Mouse (Mus musculus) CH12.LX (cell line): ENCODE results near the gene Smc4. TPM values are rescaled to one million over a fixed set of nuclear protein-coding genes. Genes with fewer than 3 reads are reported as not detected.

Experiments used
- DNase-seq: peaks from one replicate; pipeline ENCODE4 v3.0.0-alpha.2; 2013; ENCODE audit errors: extremely low read depth
- H3K27ac ChIP-seq: 2 replicates; pipeline ENCODE4 v1.5.1; 2012; ENCODE audit warnings: low read depth, mild to moderate bottlenecking, control low read depth, moderate library complexity; ENCODE audit not compliant: insufficient read depth
- H3K27me3 ChIP-seq: replicated peaks from 2 replicates; pipeline ENCODE3; 2012; ENCODE audit warnings: inconsistent platforms
- H3K36me3 ChIP-seq, 2 experiments: replicated peaks in 1 of 2; 2 replicates each; pipeline versions ENCODE3 to v1.6.1; 2012; ENCODE audit warnings: inconsistent platforms in 1 of 2, low read length in 1 of 2, mild to moderate bottlenecking in 1 of 2, mixed read lengths in 1 of 2, moderate library complexity in 1 of 2; ENCODE audit not compliant: control insufficient read depth in 1 of 2, insufficient read depth in 1 of 2
- H3K4me1 ChIP-seq, 2 experiments: 2 replicates each; pipeline ENCODE4 v1.6.1; 2012; ENCODE audit warnings: inconsistent platforms in 1 of 2, moderate library complexity in 1 of 2; ENCODE audit not compliant: insufficient read depth in 2 of 2, control insufficient read depth in 1 of 2
- H3K4me2 ChIP-seq: 2 replicates; pipeline ENCODE4 v1.6.1; 2012; ENCODE audit warnings: low read depth, mild to moderate bottlenecking, control low read depth; ENCODE audit not compliant: poor library complexity, insufficient read depth, severe bottlenecking
- H3K4me3 ChIP-seq, 3 experiments: fragments of 150-350 bp in 1 of 3; sonication (generic) in 1 of 3; replicated peaks in 1 of 3; 2 replicates each; pipeline versions ENCODE3 to v1.5.1; 2011 to 2012; ENCODE audit warnings: low read depth in 2 of 3, low read length in 2 of 3, mild to moderate bottlenecking in 2 of 3, moderate library complexity in 2 of 3, control low read depth in 1 of 3, improper control_type of control experiment in 1 of 3, inconsistent platforms in 1 of 3, mixed read lengths in 1 of 3; ENCODE audit not compliant: poor library complexity in 1 of 3
- H3K79me2 ChIP-seq: replicated peaks from 2 replicates; pipeline ENCODE4 v1.6.1; 2012; ENCODE audit warnings: mild to moderate bottlenecking, moderate library complexity; ENCODE audit not compliant: control insufficient read depth, poor library complexity, insufficient read depth, severe bottlenecking; ENCODE audit errors: extremely low read depth
- H3K9ac ChIP-seq: 2 replicates; pipeline ENCODE4 v1.6.1; 2012; ENCODE audit warnings: low read depth, mild to moderate bottlenecking, control low read depth, moderate library complexity; ENCODE audit not compliant: insufficient read depth
- H3K9me3 ChIP-seq: replicated peaks from 2 replicates; pipeline ENCODE3; 2012; ENCODE audit warnings: low read length, inconsistent platforms, mixed read lengths
- E2F4 ChIP-seq: IDR thresholded peaks from 2 replicates; pipeline ENCODE4 v1.6.1; 2011; ENCODE audit warnings: low read depth, low read length, improper control_type of control experiment; ENCODE audit not compliant: insufficient replicate concordance
- EP300 ChIP-seq: IDR thresholded peaks from 2 replicates; pipeline ENCODE4 v1.6.1; 2011; ENCODE audit warnings: low read length, improper control_type of control experiment
- ETS1 ChIP-seq: conservative IDR thresholded peaks from 2 replicates; pipeline ENCODE4 v1.6.1; 2012; ENCODE audit warnings: low read depth, mild to moderate bottlenecking, inconsistent platforms, low read length, improper control_type of control experiment, moderate library complexity
- HCFC1 ChIP-seq: IDR thresholded peaks from 2 replicates; pipeline ENCODE4 v1.6.1; 2012; ENCODE audit warnings: low read depth, mild to moderate bottlenecking, inconsistent platforms, low read length, improper control_type of control experiment
- IRF4 ChIP-seq: IDR thresholded peaks from 2 replicates; pipeline ENCODE4 v1.6.1; 2014; ENCODE audit warnings: low read depth, mild to moderate bottlenecking, inconsistent platforms, low read length, improper control_type of control experiment
- JUN ChIP-seq: IDR thresholded peaks from 2 replicates; pipeline ENCODE4 v1.6.1; 2011; ENCODE audit warnings: low read depth, mild to moderate bottlenecking, low read length, improper control_type of control experiment, moderate library complexity; ENCODE audit not compliant: insufficient read depth
- KAT2A ChIP-seq: IDR thresholded peaks from 2 replicates; pipeline ENCODE4 v1.6.1; 2012; ENCODE audit warnings: low read length, improper control_type of control experiment, inconsistent platforms; ENCODE audit not compliant: insufficient replicate concordance
- MAX ChIP-seq: IDR thresholded peaks from 2 replicates; pipeline ENCODE4 v1.6.1; 2011; ENCODE audit warnings: low read length, improper control_type of control experiment
- MXI1 ChIP-seq: IDR thresholded peaks from 2 replicates; pipeline ENCODE4 v1.6.1; 2011; ENCODE audit warnings: mild to moderate bottlenecking, low read depth, low read length, improper control_type of control experiment
- NELFE ChIP-seq: IDR thresholded peaks from 2 replicates; pipeline ENCODE4 v1.6.1; 2011; ENCODE audit warnings: low read depth, low read length, improper control_type of control experiment
- POLR2AphosphoS2 ChIP-seq: IDR thresholded peaks from 2 replicates; pipeline ENCODE4 v1.6.1; 2011; ENCODE audit warnings: low read depth, low read length, improper control_type of control experiment
- RAD21 ChIP-seq: IDR thresholded peaks from 2 replicates; pipeline ENCODE4 v1.6.1; 2011; ENCODE audit warnings: low read depth, mild to moderate bottlenecking, low read length, improper control_type of control experiment, moderate library complexity
- SIN3A ChIP-seq: IDR thresholded peaks from 2 replicates; pipeline ENCODE4 v1.6.1; 2012; ENCODE audit warnings: low read length, improper control_type of control experiment, inconsistent platforms
- SMC3 ChIP-seq: IDR thresholded peaks from 2 replicates; pipeline ENCODE4 v1.6.1; 2011; ENCODE audit warnings: low read depth, low read length, improper control_type of control experiment
- TCF12 ChIP-seq: IDR thresholded peaks from 2 replicates; pipeline ENCODE4 v1.6.1; 2014; ENCODE audit warnings: low read depth, mild to moderate bottlenecking, inconsistent platforms, low read length, improper control_type of control experiment
- USF1 ChIP-seq: IDR thresholded peaks from 2 replicates; pipeline ENCODE4 v1.6.1; 2014; ENCODE audit warnings: low read depth, mild to moderate bottlenecking, inconsistent platforms, low read length, improper control_type of control experiment
- USF2 ChIP-seq: conservative IDR thresholded peaks from 2 replicates; pipeline ENCODE4 v1.6.1; 2011; ENCODE audit warnings: low read depth, low read length, improper control_type of control experiment
- ZC3H11A ChIP-seq: IDR thresholded peaks from 2 replicates; pipeline ENCODE4 v1.6.1; 2012; ENCODE audit warnings: low read depth, mild to moderate bottlenecking, inconsistent platforms, low read length, improper control_type of control experiment
- dilution Hi-C: fragments of 300-500 bp; cut with MboI; formaldehyde crosslinking; loops from 2 replicates; pipeline ENCODE4 v1.14.3; 2020; ENCODE audit warnings: low sequenced_read_pairs; ENCODE audit not compliant: extremely low pct_unique_long_range_greater_than_20kb, extremely low pct_ligation_motif_present
- in situ Hi-C: fragments of 300-500 bp; cut with MboI; formaldehyde crosslinking; loops from 3 replicates; pipeline ENCODE4 v1.14.3; 2019; ENCODE audit warnings: low sequenced_read_pairs, low pct_ligation_motif_present, low pct_unique_long_range_greater_than_20kb, mixed read lengths
- polyA plus RNA-seq: library from polyadenylated mRNA; unstranded; fragments of >175 nt; gene quantifications from 2 replicates; pipeline ENCODE4 v1.2.1, GENCODE M21; 2012; ENCODE audit warnings: low read depth; ENCODE audit not compliant: insufficient read length
- total RNA-seq, 2 experiments: library from RNA; depleted of rRNA; stranded (reverse); fragments of 300-350 nt in 1 of 2; fragments of >200 nt in 1 of 2; gene quantifications; 2 replicates each; pipeline ENCODE4 v1.2.3; 2012 to 2014

The Smc4 gene
- total and polyA plus RNA-seq, 3 experiments: 57.2 to 140 (median 116) TPM

GRCm38 (mm10) chr3:69047684-69048083 lies 43.1 kb downstream of the Smc4 start:
- DNase-seq: no peak
- dilution Hi-C loops (no loop called here), in situ Hi-C loops (no loop called here)
- TF ChIP-seq NELFE (no peak), RAD21 (no peak), KAT2A (no peak), HCFC1 (no peak), JUN (no peak), EP300 (no peak), ZC3H11A (no peak), ETS1 (no peak), IRF4 (no peak), E2F4 (no peak), SMC3 (no peak), USF1 (no peak), MXI1 (no peak), TCF12 (no peak), USF2 (no peak)
- TF ChIP-seq, all 38 proteins: peak for 0
- Histone ChIP-seq H3K27ac (no peak overlapping the region), H3K9me3 (no peaks in the 10 kb centered on the region), H3K4me2 (no peak overlapping the region), H3K36me3 (no peaks in the 10 kb centered on the region), H3K27me3 (no peaks in the 10 kb centered on the region), H3K79me2 (peaks cover 5% of the 10 kb centered on the region), H3K4me1 (peaks cover 0 to 4% of the 10 kb centered on the region in 2 experiments; a peak in 2 of 4 replicates), H3K4me3 (no peak overlapping the region), H3K9ac (no peak overlapping the region)

GRCm38 (mm10) chr3:69049011-69049410 lies 44.5 kb downstream of the Smc4 start:
- H3K27ac ChIP-seq: no peak overlapping the region
- H3K4me1 ChIP-seq: peaks cover 0 to 4% of the 10 kb centered on the region in 2 experiments; a peak in 2 of 4 replicates
- TF ChIP-seq HCFC1: no peak
- no peak for TF ChIP-seq SIN3A
- no peak for TF ChIP-seq MAX
- no peak for TF ChIP-seq POLR2AphosphoS2
- TF ChIP-seq, all 38 proteins: peak for 0
- Histone ChIP-seq H3K27me3 (no peaks in the 10 kb centered on the region), H3K9ac (no peak overlapping the region), H3K4me2 (no peak overlapping the region), H3K79me2 (no peaks in the 10 kb centered on the region), H3K9me3 (no peaks in the 10 kb centered on the region), H3K4me3 (no peak overlapping the region), H3K36me3 (no peaks in the 10 kb centered on the region)
- in situ Hi-C loops: no loop called here
- dilution Hi-C loops: no loop called here
- DNase-seq: no peak
